Mouse (Mus musculus): ENCODE measurements around the gene Gsn. TPM values are rescaled to one million over a fixed set of nuclear protein-coding genes. Genes with fewer than 3 reads are reported as not detected.

Gsn gene
- polyA plus RNA-seq, 2 experiments from 2014 or later = 27.3 to 33.1 TPM

- ATAC-seq = no peak
Measured at GRCm38 (mm10) chr2:35255004-35255403, 1.2 kb upstream of the Gsn start.

GRCm38 (mm10) chr2:35255462-35255861 is 718 bp upstream of the Gsn start:
- no peak for ATAC-seq

DNA sequence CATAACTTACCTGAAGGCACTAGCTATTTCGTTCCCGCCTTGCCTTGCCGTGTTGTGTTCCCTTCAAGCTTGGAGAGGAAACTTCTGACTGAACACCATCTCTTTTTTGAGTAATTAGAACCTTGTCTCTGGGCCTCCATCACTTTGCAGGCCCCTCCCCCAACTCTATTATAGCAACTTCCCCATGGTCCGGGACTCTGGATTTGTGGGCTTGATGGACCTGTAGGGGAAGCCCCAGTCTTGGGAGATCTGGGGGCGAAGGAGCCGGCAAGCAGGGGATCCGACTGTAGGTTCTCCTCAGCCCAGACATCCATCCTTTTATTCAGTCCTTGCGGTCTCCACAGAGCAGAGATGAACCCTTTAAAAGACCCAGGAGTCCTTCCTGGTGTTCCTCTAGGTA is 752 bp downstream of the Gsn start:
- ATAC-seq = no peak

GRCm38 (mm10) chr2:35257886-35258285 is 1.7 kb downstream of the Gsn start:
- no peak for ATAC-seq

- no peak for ATAC-seq
Measured at GRCm38 (mm10) chr2:35258590-35258989, 2.4 kb downstream of the Gsn start.

GRCm38 (mm10) chr2:35259338-35260080 is 3.3 kb downstream of the Gsn start:
- ATAC-seq = no peak

DNA sequence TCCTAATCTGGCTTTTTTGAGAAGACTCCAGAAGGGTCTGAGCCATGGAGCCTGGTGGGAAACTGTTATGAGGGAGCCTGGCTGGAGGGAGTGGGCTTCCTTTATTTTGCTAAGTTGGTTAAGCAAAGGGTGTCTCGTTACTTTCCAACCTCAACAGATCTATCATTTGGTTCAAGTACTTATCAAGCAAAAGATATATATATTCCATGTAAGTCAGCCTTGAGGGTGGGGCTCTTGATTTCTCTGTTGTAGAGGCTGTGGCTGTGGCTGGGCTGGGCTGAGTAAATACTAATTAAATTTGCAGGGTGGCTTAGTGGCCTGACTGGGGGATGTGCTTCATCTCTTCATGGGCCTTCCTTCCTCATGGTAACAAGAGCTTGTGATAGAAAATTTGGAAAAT is 4.1 kb downstream of the Gsn start:
- no peak for ATAC-seq

GRCm38 (mm10) chr2:35264095-35264494 is 7.9 kb downstream of the Gsn start:
- no peak for ATAC-seq

DNA sequence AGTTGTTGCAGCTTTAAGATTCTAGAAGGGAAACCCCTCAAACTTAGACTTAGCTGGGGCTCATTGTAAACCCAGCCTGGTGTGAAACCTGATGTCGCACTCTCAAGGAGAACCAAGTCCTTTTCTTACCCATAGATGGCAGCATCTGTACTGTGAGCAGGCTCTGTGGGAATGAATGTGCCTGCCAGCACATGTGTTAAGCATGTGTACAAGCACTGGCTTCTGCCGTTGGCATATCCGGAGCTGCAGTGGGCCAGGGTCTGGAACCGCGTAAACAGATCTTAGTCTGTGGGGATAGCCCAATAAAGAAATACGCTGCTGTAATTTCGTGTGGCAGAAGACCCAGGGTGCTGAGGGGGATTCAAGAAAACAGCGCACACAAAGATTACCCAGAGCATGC is 9.1 kb downstream of the Gsn start:
- ATAC-seq = peak; percentile 87

DNA sequence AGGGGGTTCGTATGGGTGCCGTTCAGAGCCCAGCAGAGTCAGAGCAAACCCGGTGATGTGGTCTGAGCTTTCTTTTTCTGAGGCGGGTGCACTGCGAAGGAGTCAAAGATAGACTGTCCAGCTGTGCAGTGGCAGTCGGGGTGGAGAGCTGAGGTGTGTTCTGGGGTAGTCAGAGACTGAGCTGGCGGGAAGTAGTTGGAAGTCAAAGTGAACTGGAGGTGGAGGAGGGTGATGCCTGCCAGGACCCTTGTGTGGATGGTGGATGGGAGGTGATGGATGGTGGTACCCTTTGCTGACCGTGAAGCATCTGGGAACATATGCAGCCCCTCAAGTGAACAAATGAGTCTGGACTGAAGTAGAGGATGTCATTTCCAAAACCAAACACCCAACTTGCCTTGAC is 9.6 kb downstream of the Gsn start:
- peak; percentile 17 for ATAC-seq

- ATAC-seq = no peak
Measured at GRCm38 (mm10) chr2:35266251-35266905, 10.2 kb downstream of the Gsn start.

DNA sequence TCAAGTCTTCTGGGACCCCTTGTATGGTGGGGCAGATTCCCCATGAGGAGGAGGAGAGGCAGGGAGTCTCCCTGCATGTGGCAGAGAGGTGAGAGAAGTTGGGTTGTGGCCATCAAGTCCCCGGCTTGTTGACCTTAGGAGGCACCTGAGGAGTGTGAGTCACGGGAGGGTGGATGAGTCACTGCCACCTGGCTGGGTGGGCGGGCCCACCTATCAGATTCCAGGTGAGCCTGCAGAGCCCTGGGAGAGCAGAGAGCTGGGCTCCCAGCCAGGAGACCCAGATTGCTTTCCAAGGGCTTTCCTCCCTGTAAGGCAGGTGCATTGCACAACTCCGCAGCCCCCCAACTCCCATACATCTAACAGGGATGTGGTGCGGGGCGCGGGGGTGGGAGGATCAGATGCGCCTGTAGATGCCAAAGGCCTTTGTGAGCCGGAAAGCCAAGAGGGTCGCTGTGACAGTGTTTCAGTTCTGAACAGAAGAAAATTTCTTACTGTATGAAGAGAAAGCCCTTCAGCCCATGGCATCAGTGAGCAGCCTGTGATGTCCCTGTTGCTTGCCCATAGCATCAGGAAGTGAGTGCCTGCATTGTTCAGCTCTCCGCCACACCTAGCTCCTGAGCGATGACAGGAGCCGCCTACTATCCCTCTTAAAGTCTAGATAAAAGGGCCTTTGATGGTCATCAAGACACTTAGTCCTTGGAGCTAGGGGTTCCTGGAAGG is 11.1 kb downstream of the Gsn start:
- no peak for ATAC-seq

- ATAC-seq = no peak
Measured at GRCm38 (mm10) chr2:35267876-35268566, 11.8 kb downstream of the Gsn start.

DNA sequence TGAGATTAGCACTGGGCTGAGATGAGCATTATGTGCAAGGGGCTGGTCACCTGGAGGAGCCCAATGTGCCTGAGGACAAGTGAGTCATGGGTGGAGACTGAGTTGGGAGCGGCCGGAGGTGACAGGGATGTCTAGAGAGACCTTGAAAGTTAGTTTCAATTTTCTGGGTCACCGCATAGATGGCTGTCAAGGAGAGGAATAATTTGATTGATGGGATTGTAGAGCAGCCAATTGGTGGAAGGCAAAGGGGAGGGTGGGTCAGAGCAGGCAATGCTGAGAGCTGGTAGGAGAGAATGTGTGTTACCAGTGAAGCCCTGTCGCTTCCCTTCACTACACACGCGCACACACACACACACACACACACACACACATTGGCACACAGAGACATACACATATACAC is 13.0 kb downstream of the Gsn start:
- no peak for ATAC-seq

DNA sequence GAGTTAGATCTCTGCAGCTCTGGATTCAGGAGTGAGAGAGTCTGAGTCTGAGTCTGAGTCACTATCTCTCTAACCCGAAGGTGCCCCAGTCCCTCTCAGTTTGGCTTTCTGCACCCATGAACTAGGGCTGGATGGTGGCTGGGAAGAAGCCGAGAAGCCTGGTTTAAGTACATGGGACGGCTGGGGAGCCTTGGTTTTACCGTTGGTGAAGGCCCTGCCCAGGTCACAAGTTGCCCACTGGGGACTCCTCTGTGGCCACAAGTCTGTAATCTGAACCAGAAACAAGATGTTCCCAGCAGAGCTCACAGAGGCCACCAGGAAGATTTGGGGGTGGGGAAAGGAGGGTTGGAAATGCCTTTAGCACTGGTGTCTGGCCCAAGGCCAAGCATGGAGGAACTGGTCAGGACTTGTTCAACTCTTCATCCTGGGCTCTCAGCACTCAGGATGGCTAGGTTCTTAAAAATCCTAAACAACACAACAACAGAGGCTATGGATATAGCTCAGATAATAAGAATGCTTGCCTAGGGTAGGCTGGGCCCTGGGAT is 13.6 kb downstream of the Gsn start:
- ATAC-seq = no peak

DNA sequence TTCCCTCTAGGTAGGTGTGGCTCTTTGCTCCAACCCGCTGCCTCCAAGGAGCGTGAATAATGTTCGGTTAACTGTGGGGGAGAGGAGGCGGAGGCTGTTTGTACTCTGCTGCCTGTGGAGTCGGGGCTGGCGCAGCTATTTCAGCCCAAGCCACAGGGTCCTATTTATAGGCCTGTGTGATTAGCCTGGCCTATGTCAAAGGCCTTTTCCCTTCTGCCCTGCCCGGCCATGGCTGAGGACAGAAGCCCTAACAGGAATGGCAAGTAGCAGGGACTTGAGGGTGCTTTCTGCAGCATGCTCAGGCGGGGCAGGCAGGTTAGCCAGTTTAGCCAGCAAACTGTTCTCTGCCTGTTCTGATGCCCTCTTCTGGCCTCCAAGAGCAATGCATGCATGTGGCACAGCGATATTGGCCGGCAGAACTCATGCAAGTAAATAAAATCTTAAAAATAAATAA is 14.4 kb downstream of the Gsn start:
- peak; percentile 87 for ATAC-seq

DNA sequence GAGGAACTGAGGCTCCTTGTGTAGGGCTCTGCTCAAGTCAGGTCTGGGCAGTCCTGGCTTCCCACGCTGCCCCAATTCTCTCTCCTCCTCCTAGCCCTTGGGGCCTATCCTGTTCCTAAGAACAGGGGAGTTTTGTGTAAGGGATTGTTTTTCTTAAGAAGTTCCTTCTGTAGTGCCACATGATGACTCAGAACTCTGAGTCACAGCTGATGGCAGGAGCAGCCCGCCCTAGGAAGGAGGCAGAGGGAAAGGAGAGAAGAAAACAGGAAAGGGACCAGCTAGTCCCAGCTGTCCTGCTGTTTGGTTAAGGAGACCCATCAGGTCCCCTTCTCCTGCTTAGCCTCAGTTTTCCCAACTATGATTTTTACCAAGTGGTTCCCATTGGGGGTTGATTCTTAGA is 15.6 kb downstream of the Gsn start:
- no peak for ATAC-seq

GRCm38 (mm10) chr2:35272881-35273280 is 16.7 kb downstream of the Gsn start:
- no peak for ATAC-seq

GRCm38 (mm10) chr2:35273536-35273935 is 17.4 kb downstream of the Gsn start:
- no peak for ATAC-seq

GRCm38 (mm10) chr2:35277686-35278085 is 21.5 kb downstream of the Gsn start:
- no peak for ATAC-seq

GRCm38 (mm10) chr2:35278371-35279210 is 22.4 kb downstream of the Gsn start:
- ATAC-seq = no peak

DNA sequence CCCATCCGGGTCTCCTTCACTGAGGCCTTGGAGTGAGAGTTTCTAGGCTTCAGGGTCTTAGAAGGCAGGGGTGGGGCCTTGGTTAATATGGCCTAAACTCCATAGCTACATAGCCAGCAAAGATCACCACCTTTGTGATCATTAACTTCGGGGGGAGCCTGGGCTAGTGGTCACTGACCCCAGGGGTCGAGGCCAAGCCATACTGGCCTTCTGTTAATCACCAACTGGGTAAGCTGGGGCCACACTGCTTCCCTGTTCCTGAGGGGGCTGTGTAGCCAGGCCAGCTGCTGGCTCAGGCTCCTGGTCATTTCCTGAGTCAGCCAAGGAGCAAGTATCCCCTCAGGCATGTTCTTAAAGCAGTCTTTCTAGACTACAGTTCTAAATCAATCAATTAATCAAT is 23.8 kb downstream of the Gsn start:
- ATAC-seq = no peak

All from CD4-positive, CD25-positive, alpha-beta regulatory T cell, adult 4 months (primary cell).